Mouse (Mus musculus): ENCODE results near the gene Dlk1. TPM values are rescaled to one million over a fixed set of nuclear protein-coding genes. Genes with fewer than 3 reads are reported as not detected.

Dlk1 gene
- total and polyA plus RNA-seq, 2 experiments from 2014 or later: 22.1 to 47.5 TPM

GRCm38 (mm10) chr12:109453065-109453997 is 708 bp downstream of the Dlk1 start:
- DNase-seq (ENCODE audit: low spot score) (no peak), ATAC-seq (ENCODE audit: low FRiP score) (peak; percentile 57; the same call in 1 of the 2 replicates)
- no peak overlapping the region for H3K27ac ChIP-seq (ENCODE audit: low read depth, low read length)
- H3K9me3 ChIP-seq (ENCODE audit: low read length): no peaks in the 10 kb centered on the region
- WGBS: 2% methylated on average over 71 of the region's 96 CpGs
- H3K4me3 ChIP-seq (ENCODE audit: low read depth, low read length): peak overlapping the region; percentile 43
- TF ChIP-seq CTCF (IDR thresholded peaks at IDR 0.05): no peak
- H3K27me3 ChIP-seq (ENCODE audit: insufficient read depth, low read length): peaks cover 54% of the 10 kb centered on the region
- peak overlapping the region; percentile 84 for H3K4me2 ChIP-seq (ENCODE audit: low read depth, low read length, poor library complexity, severe bottlenecking)
- H3K4me1 ChIP-seq (ENCODE audit: insufficient read depth, low read length): peaks cover 3% of the 10 kb centered on the region; the same call in 1 of the 2 replicates
- H3K36me3 ChIP-seq (ENCODE audit: insufficient read depth, low read length): no peaks in the 10 kb centered on the region
- H3K9ac ChIP-seq (replicated peaks; ENCODE audit: low read length, poor library complexity, severe bottlenecking): 0 out of 2 replicates have a peak overlapping the region, but pooled peaks have one; percentile 24

GRCm38 (mm10) chr12:109454137-109454536 is 1.5 kb downstream of the Dlk1 start:
- Histone ChIP-seq H3K36me3 (ENCODE audit: insufficient read depth, low read length) (no peaks in the 10 kb centered on the region), H3K27ac (ENCODE audit: low read depth, low read length) (no peak overlapping the region), H3K9ac (replicated peaks; ENCODE audit: low read length, poor library complexity, severe bottlenecking) (no peak overlapping the region), H3K4me1 (ENCODE audit: insufficient read depth, low read length) (peaks cover 3% of the 10 kb centered on the region; the same call in 1 of the 2 replicates), H3K4me2 (ENCODE audit: low read depth, low read length, poor library complexity, severe bottlenecking) (no peak overlapping the region), H3K9me3 (ENCODE audit: low read length) (no peaks in the 10 kb centered on the region), H3K4me3 (ENCODE audit: low read depth, low read length) (no peak overlapping the region), H3K27me3 (ENCODE audit: insufficient read depth, low read length) (peaks cover 55% of the 10 kb centered on the region)
- no peak for TF ChIP-seq CTCF (IDR thresholded peaks at IDR 0.05)
- WGBS: 20% methylated on average over 13 of the region's 13 CpGs
- no peak for DNase-seq (ENCODE audit: low spot score)
- no peak for ATAC-seq (ENCODE audit: low FRiP score)

- WGBS: 26% methylated on average over 9 of the region's 9 CpGs
- Histone ChIP-seq H3K4me2 (ENCODE audit: low read depth, low read length, poor library complexity, severe bottlenecking) (no peak overlapping the region), H3K4me1 (ENCODE audit: insufficient read depth, low read length) (peaks cover 6% of the 10 kb centered on the region; the same call in 1 of the 2 replicates), H3K36me3 (ENCODE audit: insufficient read depth, low read length) (no peaks in the 10 kb centered on the region), H3K9ac (replicated peaks; ENCODE audit: low read length, poor library complexity, severe bottlenecking) (no peak overlapping the region), H3K4me3 (ENCODE audit: low read depth, low read length) (no peak overlapping the region), H3K9me3 (ENCODE audit: low read length) (no peaks in the 10 kb centered on the region), H3K27me3 (ENCODE audit: insufficient read depth, low read length) (peaks cover 67% of the 10 kb centered on the region), H3K27ac (ENCODE audit: low read depth, low read length) (no peak overlapping the region)
- DNase-seq (ENCODE audit: low spot score) (no peak), ATAC-seq (ENCODE audit: low FRiP score) (no peak)
- TF ChIP-seq CTCF (IDR thresholded peaks at IDR 0.05): no peak
These were observed 4.0 kb downstream of the Dlk1 start for GRCm38 (mm10) chr12:109456531-109457202.

- H3K4me1 ChIP-seq (ENCODE audit: insufficient read depth, low read length): peaks cover 6% of the 10 kb centered on the region; the same call in 1 of the 2 replicates
- peaks cover 59% of the 10 kb centered on the region for H3K27me3 ChIP-seq (ENCODE audit: insufficient read depth, low read length)
- no peak for TF ChIP-seq CTCF (IDR thresholded peaks at IDR 0.05)
- no peaks in the 10 kb centered on the region for H3K36me3 ChIP-seq (ENCODE audit: insufficient read depth, low read length)
- no peaks in the 10 kb centered on the region for H3K9me3 ChIP-seq (ENCODE audit: low read length)
- ATAC-seq (ENCODE audit: low FRiP score) (no peak), DNase-seq (ENCODE audit: low spot score) (no peak)
- H3K27ac ChIP-seq (ENCODE audit: low read depth, low read length): no peak overlapping the region
- no peak overlapping the region for H3K4me3 ChIP-seq (ENCODE audit: low read depth, low read length)
- WGBS: 36% methylated on average over 8 of the region's 8 CpGs
- no peak overlapping the region for H3K9ac ChIP-seq (replicated peaks; ENCODE audit: low read length, poor library complexity, severe bottlenecking)
- H3K4me2 ChIP-seq (ENCODE audit: low read depth, low read length, poor library complexity, severe bottlenecking): no peak overlapping the region
These were observed 5.2 kb downstream of the Dlk1 start for GRCm38 (mm10) chr12:109457836-109458235.

GRCm38 (mm10) chr12:109458896-109459295 is 6.3 kb downstream of the Dlk1 start:
- DNase-seq (ENCODE audit: low spot score) (no peak), ATAC-seq (ENCODE audit: low FRiP score) (no peak)
- TF ChIP-seq CTCF (IDR thresholded peaks at IDR 0.05): no peak
- Histone ChIP-seq H3K4me3 (ENCODE audit: low read depth, low read length) (no peak overlapping the region), H3K27ac (ENCODE audit: low read depth, low read length) (no peak overlapping the region), H3K9ac (replicated peaks; ENCODE audit: low read length, poor library complexity, severe bottlenecking) (no peak overlapping the region), H3K36me3 (ENCODE audit: insufficient read depth, low read length) (no peaks in the 10 kb centered on the region), H3K27me3 (ENCODE audit: insufficient read depth, low read length) (peaks cover 50% of the 10 kb centered on the region), H3K4me1 (ENCODE audit: insufficient read depth, low read length) (peaks cover 3% of the 10 kb centered on the region; the same call in 1 of the 2 replicates), H3K4me2 (ENCODE audit: low read depth, low read length, poor library complexity, severe bottlenecking) (no peak overlapping the region), H3K9me3 (ENCODE audit: low read length) (no peaks in the 10 kb centered on the region)
- 13% methylated on average over 10 of the region's 10 CpGs for WGBS

Measured in midbrain, postnatal 0 days (tissue).